Mouse (Mus musculus): ENCODE data around the gene Kank1.

GRCm38 (mm10) chr19:25342026-25342425, 105.3 kb downstream of the Kank1 start:
- no peak for TF ChIP-seq CTCF (IDR thresholded peaks at IDR 0.05; ENCODE audit: borderline replicate concordance, insufficient read depth, low read length)
- TF ChIP-seq POLR2A (IDR thresholded peaks at IDR 0.05; ENCODE audit: low read depth, low read length) = no peak

Measured in embryonic fibroblast, embryonic 13.5 days (primary cell).